Mouse (Mus musculus) lung, postnatal 0 days (tissue): Measurements from ENCODE around the gene Telo2.

ENCODE experiments used
- CTCF ChIP-seq: IDR thresholded peaks from 2 replicates; pipeline ENCODE4 v1.5.1; 2016; ENCODE audit warnings: antibody characterized with exemption, mild to moderate bottlenecking
- EP300 ChIP-seq: IDR thresholded peaks from 2 replicates; pipeline ENCODE4 v1.6.1; 2016; ENCODE audit warnings: antibody characterized with exemption, mild to moderate bottlenecking, control low read depth

- TF ChIP-seq CTCF: peak; percentile 4; the same call in 1 of the 2 replicates
- TF ChIP-seq EP300: no peak
These were observed 51.9 kb downstream of the Telo2 start for GRCm38 (mm10) chr17:25063872-25064271.
